Mouse (Mus musculus) cerebellum, adult 8-10 months (tissue): ENCODE data around the gene Sox5.

Experiments used
- DNase-seq: peaks from one replicate; pipeline ENCODE4 v3.0.0; 2022

The Sox5 gene

GRCm38 (mm10) chr6:143833182-143833558, 948.6 kb downstream of the Sox5 start:
- no peak for DNase-seq

- DNase-seq: no peak
Measured at GRCm38 (mm10) chr6:143832483-143833181, 949.1 kb downstream of the Sox5 start.

GRCm38 (mm10) chr6:143831246-143831645, 950.5 kb downstream of the Sox5 start:
- DNase-seq: no peak

GRCm38 (mm10) chr6:143830131-143830530, 951.6 kb downstream of the Sox5 start:
- DNase-seq: no peak

- DNase-seq: no peak
Measured at GRCm38 (mm10) chr6:143826786-143827185, 955.0 kb downstream of the Sox5 start.

- no peak for DNase-seq
Measured at GRCm38 (mm10) chr6:143825966-143826365, 955.8 kb downstream of the Sox5 start.

GRCm38 (mm10) chr6:143825086-143825485, 956.7 kb downstream of the Sox5 start:
- no peak for DNase-seq

GRCm38 (mm10) chr6:143788446-143788845, 993.3 kb downstream of the Sox5 start:
- no peak for DNase-seq

- no peak for DNase-seq
Measured at GRCm38 (mm10) chr6:143787360-143787759, 994.4 kb downstream of the Sox5 start.

- DNase-seq: no peak
Measured at GRCm38 (mm10) chr6:143785685-143786084, 996.1 kb downstream of the Sox5 start.
